28 mouse cellular contexts compared by ENCODE assay signal in genomic region chr7:75387033-75387432, GRCm38 (mm10).
DNase-seq lines count a peak whose midpoint lies in the region; ATAC-seq and TF ChIP-seq lines count a peak whose summit lies in the region.
"Had no signal": no experiment of that assay in that cellular context is flagged by ENCODE, and none has a peak within 500 bp of the region (broad histone marks: within the 10 kb centered on the region; RNA-seq: fewer than 3 reads in every experiment).

No protein-coding gene starts in this region.

- no peak for TF ChIP-seq EP300 in heart, adult 2 months (IDR thresholded peaks at IDR 0.05; ENCODE audit: insufficient read depth, low read depth, low read length)
- TF ChIP-seq EP300 in heart, postnatal 0 days (IDR thresholded peaks at IDR 0.05; ENCODE audit: low read depth) = no peak

- no peak overlapping the region for H3K4me2 ChIP-seq in heart, embryonic 12.5 days
- H3K4me2 ChIP-seq in heart, embryonic 15.5 days = no peak overlapping the region
- no peak overlapping the region for H3K4me2 ChIP-seq in heart, postnatal 0 days (ENCODE audit: low read depth, low read length)
- H3K4me2 ChIP-seq: embryonic facial prominence, embryonic 12.5 days; embryonic facial prominence, embryonic 15.5 days; hindbrain, embryonic 13.5 days; intestine, embryonic 15.5 days; kidney, embryonic 15.5 days had no signal

- intact Hi-C loops in heart, adult 2 months (cut with DNase I) = no loop called here
- intact Hi-C loops in heart, postnatal 14 days (cut with DNase I) = no loop called here

- H3K36me3 ChIP-seq in heart, adult 2 months (ENCODE audit: control insufficient read depth, insufficient read depth, low read length) = no peaks in the 10 kb centered on the region
- no peaks in the 10 kb centered on the region for H3K36me3 ChIP-seq in heart, embryonic 12.5 days
- H3K36me3 ChIP-seq in heart, embryonic 15.5 days = no peaks in the 10 kb centered on the region
- no peaks in the 10 kb centered on the region for H3K36me3 ChIP-seq in heart, postnatal 0 days (replicated peaks; ENCODE audit: control insufficient read depth, insufficient read depth, low read length)
- H3K36me3 ChIP-seq: embryonic facial prominence, embryonic 12.5 days; embryonic facial prominence, embryonic 15.5 days; G1E; hindbrain, embryonic 10.5 days; hindbrain, embryonic 13.5 days; intestine, embryonic 15.5 days; kidney, embryonic 15.5 days had no signal

- no peaks in the 10 kb centered on the region for H3K4me1 ChIP-seq in heart, adult 2 months (ENCODE audit: control insufficient read depth, insufficient read depth, low read length)
- peaks cover 24% of the 10 kb centered on the region for H3K4me1 ChIP-seq in heart, embryonic 12.5 days (replicated peaks)
- peaks cover 22% of the 10 kb centered on the region for H3K4me1 ChIP-seq in heart, embryonic 15.5 days (replicated peaks)
- H3K4me1 ChIP-seq in heart, postnatal 0 days (ENCODE audit: control insufficient read depth, insufficient read depth) = no peaks in the 10 kb centered on the region; the same call in none of the 2 replicates
- H3K4me1 ChIP-seq: embryonic facial prominence, embryonic 12.5 days; embryonic facial prominence, embryonic 15.5 days; hindbrain, embryonic 10.5 days; hindbrain, embryonic 13.5 days had no signal

- WGBS in heart, adult 2 months = 29% methylated on average over 1 of the region's 1 CpGs
- WGBS in heart, embryonic 12.5 days = 14% methylated on average over 1 of the region's 1 CpGs
- 38% methylated on average over 1 of the region's 1 CpGs for WGBS in heart, embryonic 15.5 days
- WGBS in heart, postnatal 0 days = 16% methylated on average over 1 of the region's 1 CpGs

- H3K27me3 ChIP-seq in heart, adult 2 months (ENCODE audit: control insufficient read depth, insufficient read depth, low read length) = no peaks in the 10 kb centered on the region
- no peaks in the 10 kb centered on the region for H3K27me3 ChIP-seq in heart, embryonic 12.5 days (replicated peaks)
- H3K27me3 ChIP-seq in heart, embryonic 15.5 days = no peaks in the 10 kb centered on the region
- no peaks in the 10 kb centered on the region for H3K27me3 ChIP-seq in heart, postnatal 0 days (ENCODE audit: control insufficient read depth, insufficient read depth, low read length)
- H3K27me3 ChIP-seq: CH12.LX; embryonic facial prominence, embryonic 12.5 days; embryonic facial prominence, embryonic 15.5 days; hindbrain, embryonic 13.5 days; intestine, embryonic 15.5 days; kidney, embryonic 15.5 days; Patski had no signal

- H3K4me3 ChIP-seq in heart, adult 2 months = no peak overlapping the region
- no peak overlapping the region for H3K4me3 ChIP-seq in heart, embryonic 12.5 days
- H3K4me3 ChIP-seq in heart, embryonic 15.5 days = no peak overlapping the region
- no peak overlapping the region for H3K4me3 ChIP-seq in heart, postnatal 0 days (ENCODE audit: low read depth, low read length)
- H3K4me3 ChIP-seq: embryonic facial prominence, embryonic 12.5 days; embryonic facial prominence, embryonic 15.5 days; gastrocnemius, adult 2 months; hindbrain, embryonic 10.5 days; hindbrain, embryonic 13.5 days; intestine, embryonic 15.5 days; kidney, embryonic 15.5 days had no signal

- no peaks in the 10 kb centered on the region for H3K9me3 ChIP-seq in heart, embryonic 12.5 days (replicated peaks)
- H3K9me3 ChIP-seq in heart, embryonic 15.5 days (replicated peaks) = no peaks in the 10 kb centered on the region
- H3K9me3 ChIP-seq in heart, postnatal 0 days (replicated peaks; ENCODE audit: control insufficient read depth, low read length) = no peaks in the 10 kb centered on the region
- H3K9me3 ChIP-seq: embryonic facial prominence, embryonic 12.5 days; embryonic facial prominence, embryonic 15.5 days; G1E; hindbrain, embryonic 10.5 days; hindbrain, embryonic 13.5 days; intestine, embryonic 15.5 days; kidney, embryonic 15.5 days had no signal

- H3K79me2 ChIP-seq in heart, adult 2 months (replicated peaks; ENCODE audit: control insufficient read depth, insufficient read depth, low read length) = no peaks in the 10 kb centered on the region; the same call in 1 of the 2 replicates

- H3K27ac ChIP-seq in heart, adult 2 months = peak overlapping the region; percentile 48
- H3K27ac ChIP-seq in heart, embryonic 12.5 days (ENCODE audit: poor library complexity, severe bottlenecking) = peak overlapping the region; percentile 75
- H3K27ac ChIP-seq in heart, embryonic 15.5 days = peak overlapping the region; percentile 76
- peak overlapping the region; percentile 73 for H3K27ac ChIP-seq in heart, postnatal 0 days (ENCODE audit: low read depth)
- H3K27ac ChIP-seq: embryonic facial prominence, embryonic 12.5 days; embryonic facial prominence, embryonic 15.5 days; gastrocnemius, adult 2 months; hindbrain, embryonic 10.5 days; hindbrain, embryonic 13.5 days; intestine, embryonic 15.5 days; kidney, embryonic 15.5 days had no signal

- DNase-seq in heart, adult 2 months = no peak
- no peak for DNase-seq in heart, adult 18-20 months
- no peak for DNase-seq in heart, postnatal 4 days
- no peak for DNase-seq in heart, postnatal 14 days
- peak; percentile 39 for DNase-seq in heart, postnatal 0 days (ENCODE audit: low spot score)
- DNase-seq: adrenal gland, postnatal 14 days; cerebellum, adult 11 months; cerebellum, adult 2 months; cerebellum, adult 9-11 months; cerebellum, postnatal 25 days; forebrain, postnatal 0 days; gastrocnemius, adult 2 months; gastrocnemius, postnatal 25 days; kidney, adult 11 months; kidney, adult 8-10 months had no signal

- no peak overlapping the region for H3K9ac ChIP-seq in heart, adult 2 months (ENCODE audit: low read depth, low read length)
- no peak overlapping the region for H3K9ac ChIP-seq in heart, embryonic 12.5 days
- no peak overlapping the region for H3K9ac ChIP-seq in heart, embryonic 15.5 days
- no peak overlapping the region for H3K9ac ChIP-seq in heart, postnatal 0 days (replicated peaks; ENCODE audit: low read depth, low read length)
- H3K9ac ChIP-seq: embryonic facial prominence, embryonic 12.5 days; embryonic facial prominence, embryonic 15.5 days; forebrain, postnatal 0 days; hindbrain, embryonic 13.5 days; intestine, embryonic 15.5 days; kidney, embryonic 15.5 days had no signal

- no peak for TF ChIP-seq POLR2A in heart, adult 2 months (IDR thresholded peaks at IDR 0.05; ENCODE audit: insufficient read depth, low read depth, low read length)

- no peak for ATAC-seq in heart, embryonic 12.5 days (ENCODE audit: insufficient number of reproducible peaks, low FRiP score)
- peak; percentile 65; the same call in 1 of the 2 replicates for ATAC-seq in heart, embryonic 15.5 days (replicated peaks; ENCODE audit: insufficient number of reproducible peaks, insufficient read depth, low FRiP score, low read depth)
- ATAC-seq in heart, postnatal 0 days (ENCODE audit: insufficient read depth, low read depth) = peak; percentile 82
- ATAC-seq: forebrain, embryonic 14.5 days; forebrain, postnatal 0 days; hindbrain, embryonic 16.5 days; intestine, embryonic 15.5 days had no signal

- no peak for TF ChIP-seq CTCF in heart, adult 2 months (IDR thresholded peaks at IDR 0.05)
- TF ChIP-seq CTCF in heart, postnatal 0 days (IDR thresholded peaks at IDR 0.05; ENCODE audit: low read depth) = no peak
